Mouse (Mus musculus): ENCODE results near the gene Bmp4. TPM values are rescaled to one million over a fixed set of nuclear protein-coding genes. Genes with fewer than 3 reads are reported as not detected.

The Bmp4 gene
- polyA plus RNA-seq, 1 experiment from 2014 or later, result 20.4 TPM

- Histone ChIP-seq H3K36me3 (ENCODE audit: control insufficient read depth, insufficient read depth, low read length) (no peaks in the 10 kb centered on the region), H3K4me1 (ENCODE audit: control insufficient read depth in 2 of 2, insufficient read depth in 2 of 2, low read length in 2 of 2) (peaks cover 0 to 4% of the 10 kb centered on the region in 2 experiments; a peak in 2 of 4 replicates), H3K27me3 (ENCODE audit: control insufficient read depth, insufficient read depth, low read length) (no peaks in the 10 kb centered on the region), H3K9ac (ENCODE audit: low read length) (no peak overlapping the region), H3K4me3 (ENCODE audit: control insufficient read depth in 1 of 2, insufficient read depth in 1 of 2, low read depth in 1 of 2, low read length in 2 of 2) (no peak overlapping the region), H3K9me3 (ENCODE audit: control insufficient read depth, low read length) (no peaks in the 10 kb centered on the region), H3K27ac (replicated peaks in 1 of 2; ENCODE audit: control insufficient read depth in 1 of 2, insufficient read depth in 1 of 2, low read depth in 2 of 2, low read length in 2 of 2) (no peak overlapping the region), H3K4me2 (ENCODE audit: low read length) (no peak overlapping the region)
- no peak for ATAC-seq (ENCODE audit: insufficient number of reproducible peaks, insufficient read depth, low FRiP score, low read depth)
- 70% methylated on average over 15 of the region's 15 CpGs for WGBS
These were observed 28.1 kb upstream of the Bmp4 start for GRCm38 (mm10) chr14:46418371-46419097.

- H3K9me3 ChIP-seq (ENCODE audit: control insufficient read depth, low read length), result no peaks in the 10 kb centered on the region
- no peak overlapping the region for H3K9ac ChIP-seq (ENCODE audit: low read length)
- WGBS, result 66% methylated on average over 7 of the region's 7 CpGs
- no peak overlapping the region for H3K4me3 ChIP-seq (ENCODE audit: control insufficient read depth in 1 of 2, insufficient read depth in 1 of 2, low read depth in 1 of 2, low read length in 2 of 2)
- no peak overlapping the region for H3K4me2 ChIP-seq (ENCODE audit: low read length)
- H3K27me3 ChIP-seq (ENCODE audit: control insufficient read depth, insufficient read depth, low read length), result no peaks in the 10 kb centered on the region
- H3K4me1 ChIP-seq (ENCODE audit: control insufficient read depth in 2 of 2, insufficient read depth in 2 of 2, low read length in 2 of 2), result no peaks in the 10 kb centered on the region
- no peak for ATAC-seq (ENCODE audit: insufficient number of reproducible peaks, insufficient read depth, low FRiP score, low read depth)
- H3K36me3 ChIP-seq (ENCODE audit: control insufficient read depth, insufficient read depth, low read length), result no peaks in the 10 kb centered on the region
- no peak overlapping the region for H3K27ac ChIP-seq (replicated peaks in 1 of 2; ENCODE audit: control insufficient read depth in 1 of 2, insufficient read depth in 1 of 2, low read depth in 2 of 2, low read length in 2 of 2)
These were observed 22.1 kb upstream of the Bmp4 start for GRCm38 (mm10) chr14:46412497-46413000.

GRCm38 (mm10) chr14:46410557-46411120 is 20.2 kb upstream of the Bmp4 start:
- no peaks in the 10 kb centered on the region for H3K4me1 ChIP-seq (ENCODE audit: control insufficient read depth in 2 of 2, insufficient read depth in 2 of 2, low read length in 2 of 2)
- 52% methylated on average over 4 of the region's 4 CpGs for WGBS
- no peaks in the 10 kb centered on the region for H3K9me3 ChIP-seq (ENCODE audit: control insufficient read depth, low read length)
- H3K27ac ChIP-seq (replicated peaks in 1 of 2; ENCODE audit: control insufficient read depth in 1 of 2, insufficient read depth in 1 of 2, low read depth in 2 of 2, low read length in 2 of 2), result no peak overlapping the region
- H3K27me3 ChIP-seq (ENCODE audit: control insufficient read depth, insufficient read depth, low read length), result no peaks in the 10 kb centered on the region
- H3K36me3 ChIP-seq (ENCODE audit: control insufficient read depth, insufficient read depth, low read length), result no peaks in the 10 kb centered on the region
- no peak overlapping the region for H3K9ac ChIP-seq (ENCODE audit: low read length)
- H3K4me3 ChIP-seq (ENCODE audit: control insufficient read depth in 1 of 2, insufficient read depth in 1 of 2, low read depth in 1 of 2, low read length in 2 of 2), result no peak overlapping the region
- H3K4me2 ChIP-seq (ENCODE audit: low read length), result no peak overlapping the region
- no peak for ATAC-seq (ENCODE audit: insufficient number of reproducible peaks, insufficient read depth, low FRiP score, low read depth)

GRCm38 (mm10) chr14:46409016-46409415 is 18.5 kb upstream of the Bmp4 start:
- H3K4me1 ChIP-seq (ENCODE audit: control insufficient read depth in 2 of 2, insufficient read depth in 2 of 2, low read length in 2 of 2), result no peaks in the 10 kb centered on the region
- ATAC-seq (ENCODE audit: insufficient number of reproducible peaks, insufficient read depth, low FRiP score, low read depth), result no peak
- 84% methylated on average over 10 of the region's 10 CpGs for WGBS
- H3K4me2 ChIP-seq (ENCODE audit: low read length), result no peak overlapping the region
- H3K27me3 ChIP-seq (ENCODE audit: control insufficient read depth, insufficient read depth, low read length), result no peaks in the 10 kb centered on the region
- no peaks in the 10 kb centered on the region for H3K9me3 ChIP-seq (ENCODE audit: control insufficient read depth, low read length)
- no peak overlapping the region for H3K9ac ChIP-seq (ENCODE audit: low read length)
- H3K36me3 ChIP-seq (ENCODE audit: control insufficient read depth, insufficient read depth, low read length), result no peaks in the 10 kb centered on the region
- no peak overlapping the region for H3K27ac ChIP-seq (replicated peaks in 1 of 2; ENCODE audit: control insufficient read depth in 1 of 2, insufficient read depth in 1 of 2, low read depth in 2 of 2, low read length in 2 of 2)
- H3K4me3 ChIP-seq (ENCODE audit: control insufficient read depth in 1 of 2, insufficient read depth in 1 of 2, low read depth in 1 of 2, low read length in 2 of 2), result no peak overlapping the region

GRCm38 (mm10) chr14:46408319-46408718 is 17.9 kb upstream of the Bmp4 start:
- Histone ChIP-seq H3K9me3 (ENCODE audit: control insufficient read depth, low read length) (no peaks in the 10 kb centered on the region), H3K4me1 (ENCODE audit: control insufficient read depth in 2 of 2, insufficient read depth in 2 of 2, low read length in 2 of 2) (no peaks in the 10 kb centered on the region), H3K27me3 (ENCODE audit: control insufficient read depth, insufficient read depth, low read length) (no peaks in the 10 kb centered on the region), H3K4me3 (ENCODE audit: control insufficient read depth in 1 of 2, insufficient read depth in 1 of 2, low read depth in 1 of 2, low read length in 2 of 2) (no peak overlapping the region), H3K9ac (ENCODE audit: low read length) (no peak overlapping the region), H3K4me2 (ENCODE audit: low read length) (no peak overlapping the region), H3K27ac (replicated peaks in 1 of 2; ENCODE audit: control insufficient read depth in 1 of 2, insufficient read depth in 1 of 2, low read depth in 2 of 2, low read length in 2 of 2) (no peak overlapping the region), H3K36me3 (ENCODE audit: control insufficient read depth, insufficient read depth, low read length) (no peaks in the 10 kb centered on the region)
- no peak for ATAC-seq (ENCODE audit: insufficient number of reproducible peaks, insufficient read depth, low FRiP score, low read depth)
- 84% methylated on average over 3 of the region's 3 CpGs for WGBS

- H3K27ac ChIP-seq (replicated peaks in 1 of 2; ENCODE audit: control insufficient read depth in 1 of 2, insufficient read depth in 1 of 2, low read depth in 2 of 2, low read length in 2 of 2), result no peak overlapping the region
- H3K36me3 ChIP-seq (ENCODE audit: control insufficient read depth, insufficient read depth, low read length), result no peaks in the 10 kb centered on the region
- peaks cover 20% of the 10 kb centered on the region for H3K27me3 ChIP-seq (ENCODE audit: control insufficient read depth, insufficient read depth, low read length)
- no peak overlapping the region for H3K9ac ChIP-seq (ENCODE audit: low read length)
- H3K4me1 ChIP-seq (ENCODE audit: control insufficient read depth in 2 of 2, insufficient read depth in 2 of 2, low read length in 2 of 2), result peaks cover 0 to 6% of the 10 kb centered on the region in 2 experiments; a peak in 3 of 4 replicates
- 55% methylated on average over 2 of the region's 2 CpGs for WGBS
- no peak for ATAC-seq (ENCODE audit: insufficient number of reproducible peaks, insufficient read depth, low FRiP score, low read depth)
- no peak overlapping the region for H3K4me3 ChIP-seq (ENCODE audit: control insufficient read depth in 1 of 2, insufficient read depth in 1 of 2, low read depth in 1 of 2, low read length in 2 of 2)
- no peak overlapping the region for H3K4me2 ChIP-seq (ENCODE audit: low read length)
- H3K9me3 ChIP-seq (ENCODE audit: control insufficient read depth, low read length), result no peaks in the 10 kb centered on the region
These were observed 9.5 kb upstream of the Bmp4 start for GRCm38 (mm10) chr14:46399925-46400324.

- peaks cover 0 to 6% of the 10 kb centered on the region in 2 experiments; a peak in 3 of 4 replicates for H3K4me1 ChIP-seq (ENCODE audit: control insufficient read depth in 2 of 2, insufficient read depth in 2 of 2, low read length in 2 of 2)
- H3K4me3 ChIP-seq (ENCODE audit: control insufficient read depth in 1 of 2, insufficient read depth in 1 of 2, low read depth in 1 of 2, low read length in 2 of 2), result peak overlapping the region; percentile 40 to 56
- no peaks in the 10 kb centered on the region for H3K36me3 ChIP-seq (ENCODE audit: control insufficient read depth, insufficient read depth, low read length)
- H3K27ac ChIP-seq (replicated peaks in 1 of 2; ENCODE audit: control insufficient read depth in 1 of 2, insufficient read depth in 1 of 2, low read depth in 2 of 2, low read length in 2 of 2), result no peak overlapping the region
- peak overlapping the region; percentile 55 for H3K9ac ChIP-seq (ENCODE audit: low read length)
- no peaks in the 10 kb centered on the region for H3K9me3 ChIP-seq (ENCODE audit: control insufficient read depth, low read length)
- no peak for ATAC-seq (ENCODE audit: insufficient number of reproducible peaks, insufficient read depth, low FRiP score, low read depth)
- 4% methylated on average over 27 of the region's 27 CpGs for WGBS
- H3K27me3 ChIP-seq (ENCODE audit: control insufficient read depth, insufficient read depth, low read length), result peaks cover 20% of the 10 kb centered on the region
- H3K4me2 ChIP-seq (ENCODE audit: low read length), result peak overlapping the region; percentile 68
These were observed 7.7 kb upstream of the Bmp4 start for GRCm38 (mm10) chr14:46398091-46398695.
